Mouse (Mus musculus): ENCODE data around the gene Emc9. TPM values are rescaled to one million over a fixed set of nuclear protein-coding genes. Genes with fewer than 3 reads are reported as not detected.
A peak's percentile ranks its signal among the peaks of the same experiment; 100 is the strongest.

The Emc9 gene
- polyA plus RNA-seq, 2 experiments, result 19.2 to 33.0 TPM

DNA sequence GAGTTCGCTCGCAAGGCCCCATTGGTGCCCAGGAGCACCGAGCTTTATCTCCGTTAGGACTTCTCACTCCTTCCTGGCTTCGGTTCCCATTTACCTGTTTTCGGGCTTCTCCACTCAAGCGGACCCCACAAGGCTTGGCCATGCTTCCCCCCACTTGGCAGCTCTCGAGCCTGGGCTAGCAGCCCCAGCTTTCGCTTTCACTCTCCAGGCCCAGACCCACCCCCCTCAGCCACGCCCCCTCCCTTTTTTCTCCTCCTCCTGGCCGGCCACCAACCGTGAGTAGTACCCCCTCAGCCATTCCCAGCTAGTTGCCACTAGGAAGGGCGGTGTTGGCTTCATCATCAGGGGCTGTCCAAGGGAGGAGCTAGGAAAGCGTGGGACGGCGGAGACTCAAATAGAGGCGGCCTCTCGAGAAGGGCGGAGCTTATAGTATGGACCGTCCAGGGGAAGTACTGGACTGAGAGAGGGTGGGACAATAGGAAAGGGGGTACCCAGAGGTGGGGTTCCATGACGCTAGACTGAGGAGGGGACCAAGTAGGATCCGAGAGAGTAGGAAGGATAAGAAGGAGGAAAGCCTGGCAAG, 5.7 kb upstream of the Emc9 start, which contains the start of gene Psme2:
Gene Psme2 (minus strand): TSS at position 366 of the 583 bp plus-strand sequence.
- H3K4me2 ChIP-seq (ENCODE audit: low read depth), result peak within 1 kb of the TSS; percentile 75
- H3K9ac ChIP-seq (replicated peaks), result peak within 1 kb of the TSS; percentile 77
- peaks cover 11% of the 10 kb centered on the region for H3K36me3 ChIP-seq (replicated peaks; ENCODE audit: control insufficient read depth, insufficient read depth, low read depth)
- TF ChIP-seq EP300 (IDR thresholded peaks at IDR 0.05; ENCODE audit: low read depth), result no peak
- TF ChIP-seq CTCF (IDR thresholded peaks at IDR 0.05; ENCODE audit: low read depth), result no peak; the same call in 1 of the 2 replicates
- peak within 1 kb of the TSS; percentile 97 for H3K27ac ChIP-seq
- H3K4me3 ChIP-seq (ENCODE audit: insufficient read depth in 1 of 2, low read depth in 2 of 2, low read length in 2 of 2), result peak within 1 kb of the TSS; percentile 79 to 96
- WGBS (ENCODE audit: insufficient replicate concordance), result 0% methylated on average over 22 of the region's 22 CpGs
- peaks cover 20 to 23% of the 10 kb centered on the region in 2 experiments for H3K4me1 ChIP-seq (replicated peaks; ENCODE audit: control insufficient read depth in 2 of 2, insufficient read depth in 2 of 2, low read length in 1 of 2)
- peak; percentile 86 for ATAC-seq (ENCODE audit: insufficient read depth)
- H3K27me3 ChIP-seq (ENCODE audit: control insufficient read depth, insufficient read depth, low read length), result no peaks in the 10 kb centered on the region
- DNase-seq (ENCODE audit: low read depth in 3 of 3, low spot score in 3 of 3), result peak; percentile 88 to 93 (median 92)
- no peaks in the 10 kb centered on the region for H3K9me3 ChIP-seq (ENCODE audit: control insufficient read depth, low read length)

DNA sequence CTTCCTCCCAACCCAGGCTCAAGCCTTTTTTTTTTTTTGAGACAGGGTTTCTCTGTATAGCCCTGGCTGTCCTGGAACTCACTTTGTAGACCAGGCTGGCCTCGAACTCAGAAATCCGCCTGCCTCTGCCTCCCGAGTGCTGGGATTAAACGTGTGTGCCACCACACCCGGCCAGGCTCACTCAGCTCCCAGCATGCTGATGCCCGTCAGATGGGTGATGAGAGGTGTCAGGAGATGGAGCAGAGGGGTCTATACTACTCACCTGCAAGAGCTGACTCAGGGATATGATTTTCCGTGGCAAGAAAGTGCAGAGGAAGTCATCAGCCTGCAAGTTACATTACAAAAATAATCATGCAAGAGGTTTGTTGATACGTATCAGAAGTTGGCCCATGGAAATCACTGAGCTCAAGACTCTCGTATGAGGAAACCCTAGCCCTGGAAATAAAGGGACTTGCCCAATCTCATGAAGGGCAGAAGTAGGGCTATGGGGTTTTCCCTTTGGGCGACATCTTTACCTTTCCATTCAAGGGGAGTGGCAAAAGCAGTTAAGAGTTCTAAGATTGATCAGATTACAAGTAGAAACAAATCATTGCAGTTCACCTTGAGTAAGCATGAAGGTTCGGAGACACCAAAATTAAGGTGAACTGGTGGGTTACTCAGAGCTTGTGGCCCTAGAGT, 4.8 kb upstream of the Emc9 start:
- Histone ChIP-seq H3K9ac (replicated peaks) (peak overlapping the region; percentile 77), H3K36me3 (replicated peaks; ENCODE audit: control insufficient read depth, insufficient read depth, low read depth) (peaks cover 3% of the 10 kb centered on the region), H3K27me3 (ENCODE audit: control insufficient read depth, insufficient read depth, low read length) (no peaks in the 10 kb centered on the region), H3K4me3 (ENCODE audit: insufficient read depth in 1 of 2, low read depth in 2 of 2, low read length in 2 of 2) (peak overlapping the region; percentile 79 to 96), H3K4me1 (replicated peaks; ENCODE audit: control insufficient read depth in 2 of 2, insufficient read depth in 2 of 2, low read length in 1 of 2) (peaks cover 26 to 29% of the 10 kb centered on the region in 2 experiments), H3K4me2 (ENCODE audit: low read depth) (peak overlapping the region; percentile 75), H3K27ac (peak overlapping the region; percentile 97), H3K9me3 (ENCODE audit: control insufficient read depth, low read length) (no peaks in the 10 kb centered on the region)
- DNase-seq (ENCODE audit: low read depth in 3 of 3, low spot score in 3 of 3) (no peak), ATAC-seq (ENCODE audit: insufficient read depth) (no peak)
- 68% methylated on average over 11 of the region's 11 CpGs for WGBS (ENCODE audit: insufficient replicate concordance)
- TF ChIP-seq EP300 (IDR thresholded peaks at IDR 0.05; ENCODE audit: low read depth) (no peak), CTCF (IDR thresholded peaks at IDR 0.05; ENCODE audit: low read depth) (no peak)

DNA sequence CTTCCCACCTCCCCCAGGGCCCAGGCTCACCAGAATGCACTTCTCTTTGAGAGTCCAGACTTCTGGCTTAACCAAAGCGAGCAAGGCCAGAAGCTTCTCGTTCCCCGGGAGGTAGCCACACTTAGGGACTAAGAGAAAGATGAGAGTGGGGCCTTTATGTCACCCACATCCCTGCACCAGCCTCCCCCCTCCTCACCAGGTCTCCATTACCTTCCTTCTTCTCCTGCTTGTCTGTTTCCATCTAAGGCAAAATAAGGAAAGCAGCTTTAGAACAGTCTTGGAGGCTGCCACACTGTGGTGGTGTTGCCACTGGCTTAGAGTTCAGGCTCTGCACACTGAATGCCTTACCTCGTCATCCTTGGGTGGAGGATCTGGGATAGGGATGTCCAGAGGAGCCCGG, 4.2 kb upstream of the Emc9 start:
- no peak for DNase-seq (ENCODE audit: low read depth in 3 of 3, low spot score in 3 of 3)
- WGBS (ENCODE audit: insufficient replicate concordance), result 83% methylated on average over 5 of the region's 5 CpGs
- Histone ChIP-seq H3K4me3 (ENCODE audit: insufficient read depth in 1 of 2, low read depth in 2 of 2, low read length in 2 of 2) (no peak overlapping the region), H3K4me1 (replicated peaks; ENCODE audit: control insufficient read depth in 2 of 2, insufficient read depth in 2 of 2, low read length in 1 of 2) (peaks cover 27 to 31% of the 10 kb centered on the region in 2 experiments), H3K4me2 (ENCODE audit: low read depth) (peak overlapping the region; percentile 26), H3K9me3 (ENCODE audit: control insufficient read depth, low read length) (no peaks in the 10 kb centered on the region), H3K27me3 (ENCODE audit: control insufficient read depth, insufficient read depth, low read length) (no peaks in the 10 kb centered on the region), H3K36me3 (replicated peaks; ENCODE audit: control insufficient read depth, insufficient read depth, low read depth) (peaks cover 3% of the 10 kb centered on the region), H3K27ac (no peak overlapping the region), H3K9ac (replicated peaks) (no peak overlapping the region; the same call in 1 of the 2 replicates)
- ATAC-seq (ENCODE audit: insufficient read depth), result no peak
- TF ChIP-seq EP300 (IDR thresholded peaks at IDR 0.05; ENCODE audit: low read depth), result no peak
- TF ChIP-seq CTCF (IDR thresholded peaks at IDR 0.05; ENCODE audit: low read depth), result no peak

DNA sequence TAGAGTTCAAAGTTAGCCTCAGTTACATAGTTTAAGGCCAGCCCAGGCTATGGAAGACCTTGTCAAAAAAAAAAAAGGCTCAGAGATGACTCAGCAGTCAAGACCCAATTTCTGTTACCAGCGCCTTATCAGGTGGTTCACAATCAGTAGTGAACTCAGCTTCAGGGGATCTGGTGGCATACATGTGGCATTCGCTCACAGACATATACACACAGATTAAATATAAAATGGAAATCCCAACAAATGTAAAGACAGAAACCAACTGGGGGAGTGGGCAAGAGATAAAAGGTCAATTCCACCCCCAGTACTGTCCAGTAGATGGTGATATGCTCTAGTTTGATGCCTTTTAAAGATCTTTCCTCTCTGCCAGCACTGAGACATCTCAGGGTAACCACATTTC, 1.0 kb upstream of the Emc9 start:
- H3K4me3 ChIP-seq (ENCODE audit: insufficient read depth in 1 of 2, low read depth in 2 of 2, low read length in 2 of 2), result no peak overlapping the region
- WGBS (ENCODE audit: insufficient replicate concordance), result 17% methylated on average over 2 of the region's 2 CpGs
- H3K4me2 ChIP-seq (ENCODE audit: low read depth), result peak overlapping the region; percentile 99
- ATAC-seq (ENCODE audit: insufficient read depth) (peak; percentile 51), DNase-seq (ENCODE audit: low read depth in 3 of 3, low spot score in 3 of 3) (peak; percentile 76 to 77 (median 77))
- H3K9ac ChIP-seq (replicated peaks), result peak overlapping the region; percentile 84
- TF ChIP-seq CTCF (IDR thresholded peaks at IDR 0.05; ENCODE audit: low read depth) (peak; percentile 14; the same call in 1 of the 2 replicates), EP300 (IDR thresholded peaks at IDR 0.05; ENCODE audit: low read depth) (peak; percentile 75)
- peak overlapping the region; percentile 98 for H3K27ac ChIP-seq
- H3K9me3 ChIP-seq (ENCODE audit: control insufficient read depth, low read length), result no peaks in the 10 kb centered on the region
- H3K36me3 ChIP-seq (replicated peaks; ENCODE audit: control insufficient read depth, insufficient read depth, low read depth), result peaks cover 5% of the 10 kb centered on the region
- H3K27me3 ChIP-seq (ENCODE audit: control insufficient read depth, insufficient read depth, low read length), result no peaks in the 10 kb centered on the region
- peaks cover 33 to 35% of the 10 kb centered on the region in 2 experiments for H3K4me1 ChIP-seq (replicated peaks; ENCODE audit: control insufficient read depth in 2 of 2, insufficient read depth in 2 of 2, low read length in 1 of 2)

DNA sequence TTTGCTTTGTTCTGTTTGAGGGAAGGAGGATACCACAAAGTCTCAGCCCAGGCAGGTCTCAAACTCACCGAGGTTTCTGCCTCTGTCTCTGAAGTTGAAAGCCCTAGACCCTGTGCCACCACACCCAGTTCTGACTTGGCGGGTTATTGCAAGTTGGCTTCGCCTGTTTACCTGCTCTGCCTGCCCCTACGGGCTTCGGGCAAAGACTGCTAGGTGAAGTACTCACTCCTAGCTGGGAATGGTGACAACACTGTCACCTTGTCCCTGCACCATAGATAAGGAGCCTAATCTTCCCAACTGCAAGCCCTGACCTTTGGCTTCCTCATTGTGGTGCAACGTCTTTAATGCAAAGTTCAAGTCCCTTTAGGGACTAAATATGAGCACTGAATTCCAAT, 461 bp upstream of the Emc9 start:
- DNase-seq (ENCODE audit: low read depth in 3 of 3, low spot score in 3 of 3), result peak in 2 of 3 experiments; percentile 48 to 57
- no peaks in the 10 kb centered on the region for H3K9me3 ChIP-seq (ENCODE audit: control insufficient read depth, low read length)
- peak overlapping the region; percentile 98 for H3K27ac ChIP-seq
- H3K4me1 ChIP-seq (replicated peaks; ENCODE audit: control insufficient read depth in 2 of 2, insufficient read depth in 2 of 2, low read length in 1 of 2), result peaks cover 33 to 35% of the 10 kb centered on the region in 2 experiments
- H3K4me2 ChIP-seq (ENCODE audit: low read depth), result peak overlapping the region; percentile 99
- no peak for TF ChIP-seq CTCF (IDR thresholded peaks at IDR 0.05; ENCODE audit: low read depth)
- 0 out of 2 replicates have a peak, but pooled peaks have one; percentile 22 for TF ChIP-seq EP300 (IDR thresholded peaks at IDR 0.05; ENCODE audit: low read depth)
- 8% methylated on average over 6 of the region's 6 CpGs for WGBS (ENCODE audit: insufficient replicate concordance)
- peak overlapping the region; percentile 19 to 70 for H3K4me3 ChIP-seq (ENCODE audit: insufficient read depth in 1 of 2, low read depth in 2 of 2, low read length in 2 of 2)
- peak; percentile 70 for ATAC-seq (ENCODE audit: insufficient read depth)
- peak overlapping the region; percentile 84 for H3K9ac ChIP-seq (replicated peaks)
- H3K36me3 ChIP-seq (replicated peaks; ENCODE audit: control insufficient read depth, insufficient read depth, low read depth), result peaks cover 5% of the 10 kb centered on the region
- H3K27me3 ChIP-seq (ENCODE audit: control insufficient read depth, insufficient read depth, low read length), result no peaks in the 10 kb centered on the region
